Mouse (Mus musculus): ENCODE measurements around the gene Dlg1. TPM values are rescaled to one million over a fixed set of nuclear protein-coding genes. Genes with fewer than 3 reads are reported as not detected.

Gene Dlg1
- polyA plus RNA-seq, 1 experiment from 2014 or later, result 8.8 TPM

DNA sequence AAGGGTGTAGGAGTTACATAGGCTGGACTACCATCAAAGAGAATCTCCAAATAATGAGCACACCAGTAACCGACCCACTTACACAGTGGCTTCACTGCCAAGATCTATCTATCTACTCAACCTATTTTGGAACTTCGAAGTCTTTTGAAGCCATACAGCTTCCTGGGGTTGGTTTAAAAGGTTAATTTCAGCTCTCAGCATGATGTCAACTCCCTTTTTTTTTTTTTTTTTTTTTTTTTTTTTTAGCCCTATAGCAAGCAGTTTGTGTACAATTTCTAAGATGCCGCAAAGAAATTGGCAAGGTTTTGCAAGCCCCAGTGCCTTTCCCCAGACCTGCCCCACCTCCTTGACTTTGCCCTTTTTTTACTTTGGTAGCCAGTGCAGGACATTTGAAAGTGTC lies 202.0 kb downstream of the Dlg1 start:
- ATAC-seq (ENCODE audit: low read depth), result no peak
- Histone ChIP-seq H3K4me1 (replicated peaks) (no peaks in the 10 kb centered on the region), H3K27me3 (no peaks in the 10 kb centered on the region), H3K36me3 (peaks cover 66% of the 10 kb centered on the region), H3K9me3 (replicated peaks) (peaks cover 5% of the 10 kb centered on the region; the same call in 1 of the 2 replicates), H3K4me2 (no peak overlapping the region), H3K9ac (no peak overlapping the region), H3K4me3 (replicated peaks) (no peak overlapping the region), H3K27ac (no peak overlapping the region)
- 80% methylated on average over 3 of the region's 3 CpGs for WGBS (ENCODE audit: insufficient replicate concordance)
- no peak for DNase-seq

GRCm38 (mm10) chr16:31866911-31867310 lies 203.7 kb downstream of the Dlg1 start:
- ATAC-seq (ENCODE audit: low read depth), result no peak
- Histone ChIP-seq H3K4me2 (no peak overlapping the region), H3K4me3 (replicated peaks) (no peak overlapping the region), H3K9ac (no peak overlapping the region), H3K27ac (no peak overlapping the region), H3K4me1 (replicated peaks) (no peaks in the 10 kb centered on the region), H3K9me3 (replicated peaks) (no peaks in the 10 kb centered on the region), H3K36me3 (peaks cover 62% of the 10 kb centered on the region), H3K27me3 (no peaks in the 10 kb centered on the region)
- 76% methylated on average over 3 of the region's 3 CpGs for WGBS (ENCODE audit: insufficient replicate concordance)
- no peak for DNase-seq

DNA sequence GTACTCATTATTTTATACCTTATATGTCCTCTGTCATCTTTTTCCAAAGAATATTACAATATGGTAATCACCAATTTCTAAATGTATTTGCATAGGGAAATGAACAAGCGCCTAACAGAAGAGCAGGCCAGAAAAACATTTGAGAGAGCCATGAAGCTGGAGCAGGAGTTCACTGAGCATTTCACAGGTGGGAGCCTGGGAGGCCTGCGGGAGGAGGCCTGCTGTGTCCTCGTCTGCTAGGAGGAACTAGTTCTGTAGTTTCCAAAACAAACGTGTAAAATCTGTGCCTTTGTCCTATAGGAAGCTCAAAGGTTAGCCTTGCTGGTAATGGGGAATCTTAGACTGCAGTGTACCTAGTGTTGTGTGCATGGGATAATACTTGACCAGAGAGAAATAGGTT lies 204.5 kb downstream of the Dlg1 start:
- Histone ChIP-seq H3K36me3 (peaks cover 61% of the 10 kb centered on the region), H3K4me2 (no peak overlapping the region), H3K27ac (no peak overlapping the region), H3K9me3 (replicated peaks) (no peaks in the 10 kb centered on the region), H3K27me3 (no peaks in the 10 kb centered on the region), H3K4me3 (replicated peaks) (no peak overlapping the region), H3K9ac (no peak overlapping the region), H3K4me1 (replicated peaks) (no peaks in the 10 kb centered on the region)
- WGBS (ENCODE audit: insufficient replicate concordance), result 72% methylated on average over 4 of the region's 4 CpGs
- no peak for ATAC-seq (ENCODE audit: low read depth)
- DNase-seq, result no peak

DNA sequence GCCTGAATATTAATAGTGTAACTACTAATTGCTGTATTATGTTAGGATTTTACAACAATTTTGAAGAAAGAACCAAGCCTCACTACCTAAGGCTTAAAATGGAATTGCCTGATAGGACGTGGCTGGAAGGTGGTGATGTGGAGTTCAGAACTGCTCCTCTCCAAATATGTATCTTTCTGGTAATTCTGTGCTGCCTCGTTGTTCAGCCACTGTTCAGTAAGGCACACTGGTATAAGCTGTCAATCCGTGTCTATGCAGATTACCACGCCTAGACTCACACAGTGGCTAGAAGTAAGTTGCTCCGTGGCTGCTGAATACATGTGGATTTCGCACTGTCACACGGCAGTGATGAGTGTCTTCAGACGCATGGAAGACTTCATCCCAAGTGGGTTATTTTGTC lies 210.5 kb downstream of the Dlg1 start:
- Histone ChIP-seq H3K4me3 (replicated peaks) (no peak overlapping the region), H3K36me3 (peaks cover 31% of the 10 kb centered on the region), H3K4me2 (no peak overlapping the region), H3K27ac (no peak overlapping the region), H3K4me1 (replicated peaks) (no peaks in the 10 kb centered on the region), H3K27me3 (no peaks in the 10 kb centered on the region), H3K9me3 (replicated peaks) (no peaks in the 10 kb centered on the region), H3K9ac (no peak overlapping the region)
- no peak for DNase-seq
- no peak for ATAC-seq (ENCODE audit: low read depth)
- WGBS (ENCODE audit: insufficient replicate concordance), result 88% methylated on average over 8 of the region's 8 CpGs

DNA sequence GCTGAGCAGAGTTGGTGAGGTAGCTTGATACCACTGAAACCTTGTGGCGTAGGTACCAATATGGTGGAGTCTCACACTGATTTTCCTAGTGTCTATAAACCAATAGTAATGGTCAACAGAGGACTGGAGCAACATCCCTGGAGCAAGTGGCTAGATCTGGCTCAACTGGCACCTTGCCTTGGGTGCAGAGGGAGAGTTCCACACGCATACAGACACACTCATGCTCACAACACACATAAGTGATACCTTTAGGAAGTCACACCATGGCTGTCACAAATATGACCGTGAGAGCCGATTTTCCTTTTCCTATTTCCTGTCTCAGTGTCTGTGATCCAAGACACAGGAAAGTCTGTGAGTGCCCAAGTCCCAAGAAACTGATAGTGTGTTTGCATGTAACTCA lies 212.1 kb downstream of the Dlg1 start:
- Histone ChIP-seq H3K27me3 (0 out of 2 replicates have a peak, but pooled peaks cover 3% of the 10 kb centered on the region), H3K4me3 (replicated peaks) (no peak overlapping the region), H3K9me3 (replicated peaks) (no peaks in the 10 kb centered on the region), H3K27ac (no peak overlapping the region), H3K36me3 (peaks cover 23% of the 10 kb centered on the region), H3K4me2 (no peak overlapping the region), H3K4me1 (replicated peaks) (0 out of 2 replicates have a peak, but pooled peaks cover 3% of the 10 kb centered on the region), H3K9ac (no peak overlapping the region)
- WGBS (ENCODE audit: insufficient replicate concordance), result 80% methylated on average over 4 of the region's 4 CpGs
- ATAC-seq (ENCODE audit: low read depth), result no peak
- no peak for DNase-seq

DNA sequence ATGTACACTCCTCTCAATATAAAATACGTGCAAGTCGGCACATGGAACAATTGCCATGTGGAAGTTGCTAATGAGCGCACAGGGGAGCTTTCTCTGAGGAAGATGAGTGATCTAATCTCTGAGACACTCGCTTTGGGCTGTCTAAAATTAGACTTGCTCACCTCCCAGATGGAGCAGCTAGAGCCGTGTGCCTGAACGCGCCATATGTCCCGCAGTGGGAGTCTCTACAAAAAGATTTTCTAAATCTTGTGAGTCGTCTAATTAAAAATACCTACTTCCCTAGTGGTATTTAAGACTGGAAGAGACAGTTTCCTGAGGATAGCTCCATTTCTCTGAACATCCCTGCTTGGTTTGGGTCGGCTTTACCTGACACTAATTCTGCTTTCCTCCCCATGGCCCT lies 213.1 kb downstream of the Dlg1 start:
- H3K4me3 ChIP-seq (replicated peaks), result no peak overlapping the region
- no peak overlapping the region for H3K27ac ChIP-seq
- DNase-seq (no peak), ATAC-seq (ENCODE audit: low read depth) (no peak)
- 0 out of 2 replicates have a peak, but pooled peaks cover 4% of the 10 kb centered on the region for H3K27me3 ChIP-seq
- no peaks in the 10 kb centered on the region for H3K9me3 ChIP-seq (replicated peaks)
- no peak overlapping the region for H3K4me2 ChIP-seq
- H3K9ac ChIP-seq, result no peak overlapping the region
- 63% methylated on average over 10 of the region's 10 CpGs for WGBS (ENCODE audit: insufficient replicate concordance)
- peaks cover 19% of the 10 kb centered on the region for H3K36me3 ChIP-seq
- 0 out of 2 replicates have a peak, but pooled peaks cover 3% of the 10 kb centered on the region for H3K4me1 ChIP-seq (replicated peaks)

DNA sequence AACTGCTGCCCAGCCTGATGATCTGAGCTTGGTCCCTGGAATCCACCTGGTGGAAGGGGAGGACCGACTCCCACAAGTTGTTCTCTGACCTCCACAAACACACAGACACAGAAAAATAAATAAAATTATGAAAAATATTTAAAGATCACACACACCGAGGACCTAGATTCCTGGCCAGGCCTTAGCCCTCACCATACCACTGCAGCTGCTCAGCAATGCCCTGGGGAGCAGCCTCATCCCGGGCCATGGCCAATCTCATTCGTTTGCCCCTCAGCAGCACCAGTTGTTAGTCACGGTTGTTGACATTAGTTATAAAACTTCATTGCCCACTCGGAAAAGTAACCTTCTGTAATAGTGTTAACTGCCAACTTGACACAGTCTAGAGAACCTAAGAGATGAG lies 214.8 kb downstream of the Dlg1 start:
- 68% methylated on average over 6 of the region's 6 CpGs for WGBS (ENCODE audit: insufficient replicate concordance)
- Histone ChIP-seq H3K36me3 (peaks cover 11% of the 10 kb centered on the region; the same call in 1 of the 2 replicates), H3K9me3 (replicated peaks) (no peaks in the 10 kb centered on the region), H3K27me3 (0 out of 2 replicates have a peak, but pooled peaks cover 4% of the 10 kb centered on the region), H3K4me1 (replicated peaks) (peaks cover 3% of the 10 kb centered on the region; the same call in 1 of the 2 replicates), H3K4me2 (no peak overlapping the region), H3K27ac (no peak overlapping the region), H3K4me3 (replicated peaks) (no peak overlapping the region), H3K9ac (no peak overlapping the region)
- ATAC-seq (ENCODE audit: low read depth) (no peak), DNase-seq (no peak)

GRCm38 (mm10) chr16:31878573-31879257 lies 215.5 kb downstream of the Dlg1 start, which contains the start of gene Meltf:
Gene Meltf (plus strand): TSS chr16:31878810.
- peaks cover 7% of the 10 kb centered on the region for H3K4me1 ChIP-seq (replicated peaks)
- no peak within 1 kb of the TSS for H3K4me2 ChIP-seq
- 31% methylated on average over 21 of the region's 21 CpGs for WGBS (ENCODE audit: insufficient replicate concordance)
- no peak within 1 kb of the TSS for H3K4me3 ChIP-seq (replicated peaks)
- DNase-seq (peak; percentile 40), ATAC-seq (ENCODE audit: low read depth) (peak; percentile 45; the same call in 1 of the 2 replicates)
- H3K9ac ChIP-seq, result no peak within 1 kb of the TSS
- peaks cover 10% of the 10 kb centered on the region; the same call in 1 of the 2 replicates for H3K36me3 ChIP-seq
- H3K27me3 ChIP-seq, result 0 out of 2 replicates have a peak, but pooled peaks cover 4% of the 10 kb centered on the region
- no peaks in the 10 kb centered on the region for H3K9me3 ChIP-seq (replicated peaks)
- H3K27ac ChIP-seq, result no peak within 1 kb of the TSS

DNA sequence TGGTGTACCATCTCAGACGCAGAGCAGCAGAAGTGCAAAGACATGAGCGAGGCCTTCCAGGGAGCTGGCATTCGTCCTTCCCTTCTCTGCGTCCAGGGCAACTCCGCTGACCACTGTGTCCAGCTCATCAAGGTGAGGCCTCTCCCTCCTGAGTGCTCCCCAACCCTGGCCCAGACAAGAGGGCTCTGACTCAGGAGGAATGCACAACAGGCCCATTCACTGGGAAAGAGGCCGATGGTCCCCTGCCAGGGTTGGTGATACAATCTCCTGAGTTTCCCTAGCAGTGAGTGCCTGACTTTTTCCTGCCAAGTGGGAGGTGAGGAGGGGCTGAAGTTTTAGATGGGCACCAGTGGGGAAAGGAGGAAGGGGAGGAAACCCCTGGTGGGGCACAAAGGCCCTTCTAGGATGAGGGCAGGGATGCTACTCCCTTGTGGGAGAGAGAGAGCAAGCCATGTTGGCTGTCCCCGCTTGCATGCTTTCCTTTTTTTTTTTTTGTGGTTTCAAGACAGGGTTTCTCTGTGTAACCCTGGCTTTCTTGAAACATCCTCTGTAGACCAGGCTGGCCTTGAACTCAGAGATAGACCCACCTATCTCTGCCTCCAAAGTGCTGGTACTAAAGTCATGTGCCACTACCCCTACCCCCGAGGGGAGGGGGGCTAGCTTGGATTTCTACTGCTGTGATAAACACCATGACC lies 217.1 kb downstream of the Dlg1 start:
- Histone ChIP-seq H3K9me3 (replicated peaks) (no peaks in the 10 kb centered on the region), H3K4me3 (replicated peaks) (no peak overlapping the region), H3K36me3 (no peaks in the 10 kb centered on the region), H3K4me1 (replicated peaks) (peaks cover 14% of the 10 kb centered on the region), H3K9ac (no peak overlapping the region), H3K27me3 (0 out of 2 replicates have a peak, but pooled peaks cover 4% of the 10 kb centered on the region), H3K4me2 (no peak overlapping the region), H3K27ac (no peak overlapping the region)
- WGBS (ENCODE audit: insufficient replicate concordance), result 68% methylated on average over 8 of the region's 8 CpGs
- ATAC-seq (ENCODE audit: low read depth) (no peak), DNase-seq (no peak)

GRCm38 (mm10) chr16:31882381-31882908 lies 219.2 kb downstream of the Dlg1 start:
- Histone ChIP-seq H3K9ac (no peak overlapping the region), H3K4me2 (no peak overlapping the region), H3K27ac (no peak overlapping the region), H3K36me3 (no peaks in the 10 kb centered on the region), H3K27me3 (0 out of 2 replicates have a peak, but pooled peaks cover 4% of the 10 kb centered on the region), H3K4me1 (replicated peaks) (peaks cover 14% of the 10 kb centered on the region), H3K4me3 (replicated peaks) (no peak overlapping the region), H3K9me3 (replicated peaks) (no peaks in the 10 kb centered on the region)
- WGBS (ENCODE audit: insufficient replicate concordance), result 59% methylated on average over 9 of the region's 9 CpGs
- ATAC-seq (ENCODE audit: low read depth), result no peak
- no peak for DNase-seq

DNA sequence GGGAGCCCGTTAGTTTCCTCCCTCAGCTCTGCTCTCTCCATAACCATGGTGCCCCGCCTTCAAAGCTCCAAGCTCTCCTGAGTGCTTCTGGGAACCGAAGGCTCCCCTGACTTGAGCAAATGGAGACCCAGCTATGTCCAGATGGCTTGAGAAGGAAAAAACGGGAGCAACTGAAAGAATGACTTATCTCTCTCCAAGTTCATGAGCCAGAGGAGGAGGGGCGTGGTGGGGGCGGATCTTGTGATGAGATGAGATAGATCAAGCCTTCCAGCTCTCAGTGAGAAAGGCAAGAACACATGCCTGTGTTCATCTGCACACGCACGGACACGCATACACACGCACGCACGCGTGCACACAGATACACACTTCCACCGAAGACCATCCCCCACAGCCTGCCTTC lies 220.1 kb downstream of the Dlg1 start:
- H3K27ac ChIP-seq, result no peak overlapping the region
- H3K4me1 ChIP-seq (replicated peaks), result peaks cover 14% of the 10 kb centered on the region
- DNase-seq (no peak), ATAC-seq (ENCODE audit: low read depth) (no peak)
- no peak overlapping the region; the same call in 1 of the 2 replicates for H3K4me2 ChIP-seq
- H3K36me3 ChIP-seq, result no peaks in the 10 kb centered on the region
- H3K4me3 ChIP-seq (replicated peaks), result no peak overlapping the region
- 55% methylated on average over 14 of the region's 14 CpGs for WGBS (ENCODE audit: insufficient replicate concordance)
- 0 out of 2 replicates have a peak, but pooled peaks cover 4% of the 10 kb centered on the region for H3K27me3 ChIP-seq
- no peaks in the 10 kb centered on the region for H3K9me3 ChIP-seq (replicated peaks)
- no peak overlapping the region for H3K9ac ChIP-seq

Measured in liver, embryonic 13.5 days (tissue).